Mouse (Mus musculus): Measurements from ENCODE around the gene 9130230L23Rik.

The 9130230L23Rik gene

DNA sequence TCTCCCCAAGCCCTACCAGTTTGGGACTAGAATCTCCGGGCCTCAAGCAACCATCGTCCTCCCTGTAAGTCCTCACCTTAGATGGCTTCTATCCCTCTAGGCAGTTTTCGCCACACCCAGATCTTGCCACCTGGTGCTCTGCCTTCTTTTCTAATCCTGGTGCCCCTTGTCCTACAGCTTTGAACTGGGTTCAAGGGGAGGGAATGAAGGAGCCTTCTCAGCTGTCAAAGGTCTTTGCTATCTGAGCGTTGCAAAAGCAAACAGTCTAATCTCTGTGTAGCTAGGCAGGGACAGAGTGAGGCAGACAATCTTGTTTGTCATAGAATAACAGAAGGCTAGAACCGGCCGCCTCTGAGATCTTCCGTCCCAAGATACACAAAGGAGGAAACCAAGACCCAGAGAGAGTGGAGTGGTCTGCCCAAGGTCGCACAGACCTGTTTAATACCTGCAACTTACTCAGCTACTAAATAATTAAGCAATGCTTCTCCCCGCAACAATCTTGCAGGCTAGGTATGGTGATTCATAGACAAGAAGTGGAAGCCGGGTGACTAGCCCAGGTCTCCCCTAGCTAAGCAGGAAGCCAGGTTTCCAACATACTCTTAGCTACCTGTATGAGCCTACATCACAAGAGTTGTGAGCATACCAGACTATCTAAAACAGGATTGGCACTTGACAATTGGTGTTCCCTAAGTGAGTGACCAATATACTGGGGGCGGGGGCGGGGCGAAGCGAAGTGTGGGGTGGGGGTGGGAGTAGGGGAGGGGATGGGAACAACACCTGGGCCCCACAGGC, at the start of gene 9130230L23Rik:
9130230L23Rik (minus strand) TSS at position 152 of the 792 bp plus-strand sequence.
- DNase-seq (ENCODE audit: low read depth in 1 of 2, low spot score in 2 of 2) = no peak

DNA sequence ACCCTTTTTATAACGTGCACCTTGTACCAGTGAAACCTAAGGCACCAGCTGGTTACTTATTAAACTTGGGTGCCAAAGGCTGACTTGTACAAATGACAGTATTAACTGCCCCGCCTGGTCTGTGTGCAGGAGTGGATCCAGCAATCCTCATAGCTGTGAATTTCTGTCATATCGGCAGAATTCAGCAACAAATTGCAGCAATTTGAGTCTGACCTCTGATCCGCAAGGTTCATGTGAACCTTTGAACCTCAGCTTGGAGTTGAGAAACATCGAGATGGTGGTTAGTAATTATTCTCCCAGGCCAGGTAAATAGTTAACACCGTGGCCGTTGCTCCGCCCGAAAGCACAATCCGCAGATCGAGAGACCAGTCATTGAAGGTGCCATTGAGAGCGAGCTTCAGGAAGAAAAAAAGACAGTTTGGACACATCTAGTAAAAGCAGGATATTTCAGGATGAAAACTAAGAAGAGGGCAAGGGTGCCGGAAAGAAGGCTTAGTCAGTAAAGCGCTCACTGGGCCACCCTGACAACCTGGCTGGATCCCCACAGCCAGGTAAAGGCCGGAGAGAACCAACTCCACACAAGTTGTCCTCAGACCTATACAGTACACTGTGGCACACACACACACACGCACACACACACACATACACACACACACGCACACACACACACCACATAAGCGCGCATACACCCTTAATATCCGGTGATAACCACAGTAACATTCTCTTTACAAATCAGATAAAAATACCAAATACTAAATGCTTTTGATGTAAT, 48.9 kb upstream of the 9130230L23Rik start:
- no peak for DNase-seq (ENCODE audit: low read depth in 1 of 2, low spot score in 2 of 2)

DNA sequence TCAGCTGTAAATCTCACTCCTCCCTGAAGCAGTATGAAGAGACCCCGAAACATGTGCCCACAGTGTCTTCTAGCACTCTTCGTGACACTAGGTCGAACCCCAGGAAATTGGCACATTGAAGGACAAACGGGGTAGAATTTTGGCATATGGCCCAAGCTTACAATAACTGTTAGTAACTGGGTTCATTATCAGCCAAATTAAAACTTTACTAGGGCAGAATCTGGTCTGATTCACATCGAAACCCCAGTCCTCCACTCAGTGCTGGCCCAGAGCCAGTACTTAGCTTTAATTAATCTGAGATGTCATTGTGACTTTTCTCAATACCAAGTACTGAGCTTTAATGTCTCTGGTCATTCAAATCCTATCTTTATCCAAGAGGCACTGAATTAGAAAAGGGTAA, 46.8 kb upstream of the 9130230L23Rik start:
- DNase-seq (ENCODE audit: low read depth in 1 of 2, low spot score in 2 of 2) = no peak

DNA sequence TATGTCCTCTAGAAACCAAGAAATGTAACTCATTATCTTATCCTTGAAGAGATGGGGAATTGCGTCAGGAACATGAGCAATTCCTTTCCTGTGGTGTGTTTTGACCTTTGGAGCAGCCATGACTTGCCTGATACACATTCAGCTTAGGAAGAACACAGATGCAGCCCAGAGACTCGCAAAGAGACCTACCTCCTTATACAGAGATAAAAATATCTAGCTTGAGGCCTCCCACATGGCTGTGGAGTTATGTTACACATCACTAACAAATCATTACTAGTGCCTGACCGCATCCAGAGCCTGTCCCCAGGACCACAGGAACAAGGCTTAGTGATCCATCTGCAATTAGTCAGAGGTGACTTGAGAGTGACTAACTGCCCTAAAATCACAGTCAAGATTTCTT, 42.3 kb upstream of the 9130230L23Rik start:
- no peak for DNase-seq (ENCODE audit: low read depth in 1 of 2, low spot score in 2 of 2)

DNA sequence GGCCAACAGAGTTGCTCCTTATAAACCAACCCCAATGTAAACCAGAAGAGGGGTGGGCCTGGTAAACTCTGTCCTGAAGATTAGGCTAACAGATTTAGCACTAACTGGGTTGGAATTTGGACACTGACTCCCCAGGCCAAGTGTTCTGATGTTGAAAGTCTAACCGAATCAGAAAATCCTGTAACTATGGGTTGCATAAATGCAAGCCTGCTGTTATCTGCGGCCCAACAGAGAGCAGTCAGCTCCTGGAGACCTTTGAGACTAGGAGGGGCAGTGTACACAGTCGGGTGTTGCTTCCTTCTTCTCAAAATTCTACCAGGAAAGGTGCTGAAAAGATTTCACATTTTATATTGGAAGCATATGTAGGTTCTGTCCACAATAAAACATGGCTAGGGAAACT, 39.8 kb upstream of the 9130230L23Rik start:
- DNase-seq (ENCODE audit: low read depth in 1 of 2, low spot score in 2 of 2) = no peak

DNA sequence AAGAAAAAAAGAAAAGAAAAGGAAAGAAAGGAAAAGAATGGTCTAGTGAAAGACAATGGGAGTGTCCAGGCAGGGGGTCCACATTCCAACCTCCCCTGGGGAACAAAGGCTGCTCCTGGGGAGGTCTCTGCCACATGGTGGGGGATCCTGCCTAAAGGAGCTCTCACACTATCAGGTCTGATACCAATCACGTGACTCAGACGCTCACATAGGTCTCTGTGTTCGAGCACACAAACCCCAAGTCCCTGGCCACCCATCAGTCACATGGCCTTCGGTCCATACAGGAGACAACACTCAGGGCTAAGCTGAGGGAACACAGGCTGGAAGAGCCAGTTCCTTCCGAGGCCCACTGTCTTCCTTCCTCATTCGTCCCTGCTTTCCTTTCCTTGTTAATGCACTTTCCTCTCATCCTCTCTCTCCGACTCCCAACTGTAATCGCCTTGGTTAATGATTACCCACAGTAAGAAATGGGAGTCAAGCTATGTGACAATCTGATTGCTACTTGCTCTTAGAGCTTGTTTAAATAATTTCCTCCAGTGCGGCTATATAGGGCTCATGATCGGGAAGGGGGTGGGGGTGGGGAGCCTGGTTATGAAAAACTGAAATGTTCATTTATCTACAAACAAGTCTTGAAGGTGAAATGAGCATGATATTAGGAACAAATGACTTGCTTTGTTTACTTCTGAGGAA, 38.7 kb upstream of the 9130230L23Rik start:
- DNase-seq (ENCODE audit: low read depth in 1 of 2, low spot score in 2 of 2) = no peak

DNA sequence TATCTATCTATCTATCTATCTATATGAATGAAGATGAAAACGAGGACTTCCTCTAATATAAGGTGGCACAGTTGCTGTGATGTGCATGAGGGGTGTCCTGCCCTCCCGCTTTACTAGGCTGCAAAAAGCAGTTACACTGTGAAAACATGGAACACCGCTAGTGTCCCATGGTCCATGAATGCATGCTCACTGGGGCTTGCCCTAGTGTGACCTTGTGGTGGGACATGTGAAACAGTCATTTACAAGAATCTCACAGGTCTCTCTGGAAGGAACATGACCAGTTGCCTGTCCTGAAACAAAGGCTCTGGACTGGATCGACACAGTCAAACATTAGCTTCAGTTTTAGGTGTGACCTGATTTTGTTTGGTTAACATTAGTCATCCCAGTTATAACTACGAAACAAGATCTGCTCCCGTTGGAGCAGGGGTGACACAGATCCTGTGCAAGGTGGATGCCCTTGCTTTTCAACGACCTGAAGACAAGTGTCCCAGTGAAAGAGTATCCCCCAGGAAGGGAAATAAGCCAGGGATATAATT, 36.7 kb upstream of the 9130230L23Rik start:
- DNase-seq (ENCODE audit: low read depth in 1 of 2, low spot score in 2 of 2) = no peak

DNA sequence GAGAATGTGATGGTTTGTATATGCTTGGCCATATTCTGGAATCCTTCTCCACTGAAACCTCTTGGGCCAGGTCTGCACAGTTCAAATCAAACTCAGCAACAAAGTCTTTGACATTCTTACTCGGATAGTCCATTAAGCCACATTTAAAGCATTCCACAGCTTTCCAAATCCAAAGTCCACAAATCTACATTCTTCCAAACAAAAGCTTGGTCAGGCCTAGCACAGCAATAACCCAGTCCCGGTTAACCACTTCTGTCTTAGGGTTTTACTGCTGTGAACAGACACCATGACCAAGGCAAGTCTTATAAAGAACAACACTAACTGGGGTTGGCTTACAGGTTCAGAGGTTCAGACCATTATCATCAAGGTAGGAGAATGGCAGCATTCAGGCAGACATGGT, 35.7 kb upstream of the 9130230L23Rik start:
- DNase-seq (ENCODE audit: low read depth in 1 of 2, low spot score in 2 of 2) = no peak

DNA sequence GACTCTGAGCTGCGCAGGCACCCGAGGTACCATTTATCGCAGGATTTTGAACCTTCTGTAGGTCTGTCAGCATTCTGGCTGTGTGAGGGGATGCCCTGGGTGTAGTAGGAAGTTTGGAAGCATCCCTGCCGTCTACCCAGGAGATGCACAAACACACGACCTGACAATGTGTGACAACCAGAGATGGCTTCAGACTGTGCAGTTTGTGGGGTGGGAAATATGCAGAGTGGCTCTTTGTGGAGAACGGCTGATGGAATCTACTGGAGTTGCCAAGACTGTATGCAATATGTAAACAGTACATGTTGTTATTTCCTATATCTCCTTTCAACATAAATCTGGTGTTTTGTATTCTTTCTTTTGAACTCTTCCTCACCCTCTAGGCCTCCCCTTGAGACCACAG, 33.0 kb upstream of the 9130230L23Rik start:
- no peak for DNase-seq (ENCODE audit: low read depth in 1 of 2, low spot score in 2 of 2)

DNA sequence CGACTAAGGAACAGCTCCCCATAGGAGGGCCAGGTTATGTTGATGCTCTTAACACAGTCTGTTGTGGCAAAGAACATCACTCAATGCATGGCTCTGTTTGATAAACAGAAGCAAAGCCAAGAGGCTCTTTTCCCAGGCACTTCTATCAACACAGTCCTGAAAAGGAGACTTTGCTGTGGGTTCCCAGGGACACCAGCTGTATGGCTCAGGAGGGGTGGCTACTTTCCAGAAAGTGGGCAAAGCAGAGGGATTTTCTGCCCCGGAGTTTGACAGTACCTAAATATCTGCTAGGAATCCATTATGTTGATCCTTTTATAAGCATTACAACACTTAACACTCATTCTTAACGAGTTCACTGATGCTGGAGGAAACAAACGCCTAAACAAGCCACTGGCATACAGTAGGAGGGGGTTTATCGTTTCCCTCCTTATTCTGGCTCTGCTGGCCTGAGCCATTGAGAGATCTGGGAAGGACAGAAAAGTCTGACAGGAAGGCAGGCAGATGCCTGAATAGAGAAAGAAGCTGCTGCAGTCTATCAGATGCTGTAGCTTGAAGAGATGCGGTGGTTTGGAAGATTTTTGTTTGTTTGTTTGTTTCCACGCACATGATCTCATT, 32.5 kb upstream of the 9130230L23Rik start:
- DNase-seq (ENCODE audit: low read depth in 1 of 2, low spot score in 2 of 2) = no peak

DNA sequence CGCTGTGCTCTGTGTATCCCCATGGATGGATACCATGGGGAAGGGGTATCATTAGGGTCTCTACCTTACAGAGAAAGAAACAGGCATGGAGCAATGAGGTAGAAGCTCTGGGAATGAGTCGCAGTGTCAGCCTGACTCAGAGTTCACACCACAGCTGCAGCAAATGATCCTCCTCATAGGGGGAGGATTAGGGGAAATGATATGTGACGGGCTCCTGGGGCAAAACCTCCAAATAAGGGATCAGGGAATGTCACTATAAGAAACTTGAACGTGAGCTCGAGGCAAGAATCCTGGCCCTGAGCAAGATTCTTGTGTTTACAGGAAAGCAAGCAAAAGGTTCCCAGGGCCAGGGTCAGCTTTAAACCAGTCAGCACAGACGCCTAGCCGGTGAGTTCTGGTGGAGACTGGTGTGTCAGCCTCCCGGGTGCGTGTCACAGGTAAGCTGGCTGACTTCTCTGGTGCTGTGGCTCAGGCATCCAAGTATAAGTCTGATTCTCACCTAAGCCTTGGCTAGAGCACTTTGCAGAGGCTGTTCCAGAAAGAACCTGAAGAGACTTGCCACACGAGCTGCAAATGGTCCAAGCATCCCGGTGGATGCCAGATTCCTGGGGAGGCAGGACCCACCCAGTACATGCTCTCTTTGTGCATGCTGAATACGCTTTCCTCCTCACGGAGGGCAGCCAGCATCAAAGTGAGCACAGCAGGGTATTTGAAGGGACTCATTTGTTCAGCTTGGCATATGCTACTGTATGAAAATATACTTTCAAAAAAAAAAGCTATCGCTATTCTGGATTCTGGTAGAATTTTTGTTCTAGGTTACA, 30.5 kb upstream of the 9130230L23Rik start:
- no peak for DNase-seq (ENCODE audit: low read depth in 1 of 2, low spot score in 2 of 2)

DNA sequence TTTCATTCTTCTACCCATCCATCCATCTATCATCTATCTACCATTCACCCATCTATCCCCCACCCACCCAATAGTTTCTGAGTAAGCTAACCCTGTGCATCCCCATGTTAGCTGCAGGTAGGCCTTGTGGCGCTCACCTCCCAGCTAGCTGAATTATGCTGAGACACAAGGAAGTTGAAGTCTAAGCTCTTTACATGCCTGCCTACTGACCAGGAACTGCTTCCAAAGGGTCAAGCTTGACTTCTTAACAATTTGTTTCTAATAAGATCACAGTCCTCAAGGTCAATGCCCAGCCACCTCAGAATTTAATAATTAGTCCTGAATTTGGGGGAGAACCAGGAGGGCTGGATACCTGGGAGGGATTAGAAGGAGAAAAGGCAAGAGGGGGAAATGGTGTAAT, 28.7 kb upstream of the 9130230L23Rik start:
- no peak for DNase-seq (ENCODE audit: low read depth in 1 of 2, low spot score in 2 of 2)

DNA sequence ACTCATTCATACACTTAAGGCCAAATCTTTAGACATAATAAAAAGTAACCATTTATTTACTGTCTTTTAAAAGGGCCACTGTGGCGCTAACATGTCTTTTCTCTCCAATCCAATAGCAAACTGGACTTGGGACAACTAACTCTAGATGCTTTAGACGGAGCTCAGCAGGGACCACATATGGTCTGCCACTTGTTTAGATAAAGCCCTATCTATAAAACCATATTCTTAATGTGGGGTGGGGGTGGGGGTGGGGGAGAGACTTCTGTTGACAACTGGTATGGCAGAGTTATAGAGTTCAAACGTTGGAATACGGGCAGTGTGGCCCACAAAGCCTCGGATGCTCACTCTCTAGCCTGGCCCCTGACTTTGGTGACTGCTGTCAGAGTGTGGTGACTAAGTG, 27.6 kb upstream of the 9130230L23Rik start:
- DNase-seq (ENCODE audit: low read depth in 1 of 2, low spot score in 2 of 2) = no peak

DNA sequence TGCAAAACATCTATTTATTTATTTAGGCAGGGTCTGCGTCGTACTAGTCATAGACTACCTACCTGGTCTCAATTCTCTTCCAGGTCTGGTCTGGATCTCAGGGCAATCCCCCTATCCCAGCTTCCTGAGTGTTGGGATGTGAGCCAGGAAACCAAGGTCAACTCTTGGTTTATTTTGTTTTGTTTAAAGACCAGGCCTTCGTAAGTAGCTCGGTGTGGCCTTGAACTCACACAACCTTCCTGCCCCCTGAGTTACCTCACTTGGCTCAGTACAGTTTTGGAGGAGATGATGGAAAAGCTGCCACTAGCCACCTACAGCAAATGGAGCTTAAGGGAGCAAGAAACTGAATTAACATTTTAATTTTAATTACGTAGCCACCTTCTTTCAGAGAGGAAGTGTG, 24.1 kb upstream of the 9130230L23Rik start:
- DNase-seq (ENCODE audit: low read depth in 1 of 2, low spot score in 2 of 2) = no peak

DNA sequence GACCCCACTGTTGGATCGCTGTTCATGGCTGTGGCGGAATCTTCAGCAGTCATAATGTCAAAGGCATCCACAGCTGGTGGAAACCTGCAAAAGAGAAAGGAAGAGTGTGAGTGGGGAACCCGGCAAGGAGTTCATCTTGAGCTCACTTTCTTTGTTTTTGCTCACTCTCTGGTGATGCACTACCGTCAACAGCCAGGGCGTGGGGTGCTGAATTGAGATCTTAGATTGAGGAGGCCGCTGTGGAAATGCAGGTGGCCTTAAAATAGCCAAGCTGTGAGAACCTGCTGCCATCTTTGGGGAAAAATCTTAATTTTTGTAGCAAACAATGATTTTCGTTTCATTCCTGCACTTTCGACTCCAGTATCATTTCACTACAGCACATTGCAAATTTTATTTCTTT, 23.1 kb upstream of the 9130230L23Rik start:
- DNase-seq (ENCODE audit: low read depth in 1 of 2, low spot score in 2 of 2) = no peak

DNA sequence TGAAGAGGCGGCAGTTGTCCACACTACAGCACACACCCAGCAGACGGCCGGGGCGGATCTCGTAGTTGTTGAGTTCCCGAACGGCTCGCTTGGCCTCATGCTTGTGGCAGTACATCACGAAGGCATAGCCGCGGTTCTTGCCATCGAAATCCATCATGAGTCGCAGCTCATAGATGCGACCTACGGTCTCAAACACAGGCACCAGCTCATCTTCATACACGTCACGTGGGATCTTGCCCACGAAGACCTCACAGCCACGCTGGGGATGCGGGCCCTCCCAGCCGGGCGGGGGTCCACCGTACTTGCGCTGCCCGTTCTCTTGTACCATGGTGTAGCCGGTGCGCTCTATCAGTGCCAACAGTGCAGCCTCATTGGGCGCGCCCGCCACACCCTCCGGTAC, 22.7 kb upstream of the 9130230L23Rik start:
- DNase-seq (ENCODE audit: low read depth in 1 of 2, low spot score in 2 of 2) = no peak

DNA sequence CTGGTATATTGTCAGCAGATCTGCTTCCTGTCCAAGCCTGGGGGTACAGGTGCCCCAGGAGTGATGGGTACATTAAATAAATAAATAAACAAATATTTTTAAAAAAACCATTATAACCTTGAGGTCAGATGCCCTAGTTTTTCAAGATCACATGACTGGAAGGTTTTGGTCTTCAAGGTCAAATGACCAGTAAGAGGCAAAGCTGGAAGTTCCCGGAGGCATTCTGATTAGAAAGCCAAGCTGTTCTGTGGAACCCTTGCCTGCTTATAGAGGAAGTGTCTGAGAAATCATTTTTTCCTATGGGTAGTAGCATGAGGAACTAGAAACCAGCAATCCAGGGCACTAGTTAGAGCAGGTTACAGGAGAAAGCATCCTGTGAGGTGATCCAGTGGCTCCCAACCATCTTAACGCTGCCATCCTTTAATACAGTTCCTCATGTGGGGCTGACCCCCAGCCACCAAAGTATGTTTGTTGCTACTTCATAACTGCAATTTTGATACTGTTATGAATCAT, 11.4 kb upstream of the 9130230L23Rik start:
- no peak for DNase-seq (ENCODE audit: low read depth in 1 of 2, low spot score in 2 of 2)

DNA sequence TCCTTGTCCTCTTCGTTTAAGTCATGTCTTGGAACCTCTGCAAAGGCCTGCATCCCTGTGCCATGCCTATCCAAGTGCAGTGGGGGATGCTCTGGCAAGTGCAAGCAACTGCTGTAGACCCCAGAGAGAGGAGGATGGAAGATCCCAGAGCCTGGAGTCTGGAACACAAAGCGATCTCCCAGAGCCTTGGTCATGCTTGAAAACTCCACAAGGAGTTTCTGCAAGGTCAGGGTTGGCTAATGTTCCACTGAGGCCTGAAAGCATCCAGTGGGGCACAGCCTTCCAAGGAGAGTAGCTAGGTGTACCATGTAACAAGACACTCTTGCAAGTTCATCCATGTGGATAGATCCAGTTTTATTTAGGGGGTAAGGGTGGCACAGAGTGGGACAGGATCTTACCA, 10.4 kb upstream of the 9130230L23Rik start:
- no peak for DNase-seq (ENCODE audit: low read depth in 1 of 2, low spot score in 2 of 2)

DNA sequence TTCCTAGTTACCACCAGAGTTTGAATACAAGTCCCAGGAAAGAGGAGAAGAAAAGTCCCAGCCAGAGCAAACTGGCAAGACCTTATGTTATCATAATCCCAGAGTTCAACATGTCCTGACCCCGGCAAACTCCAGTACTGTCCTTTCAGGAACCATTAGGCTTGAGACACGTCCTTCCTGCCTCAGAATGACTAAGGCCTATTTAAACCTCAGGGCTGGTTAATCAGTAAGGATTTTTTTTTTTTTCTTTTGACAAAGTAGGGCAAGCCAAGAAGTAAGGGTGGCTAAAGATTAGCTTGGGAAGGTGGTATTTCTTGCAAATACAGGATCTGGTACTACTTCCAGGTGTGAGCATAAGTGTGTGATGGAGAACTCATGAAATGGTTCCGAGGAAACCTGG, 9.9 kb upstream of the 9130230L23Rik start:
- no peak for DNase-seq (ENCODE audit: low read depth in 1 of 2, low spot score in 2 of 2)
